Mouse (Mus musculus): Measurements from ENCODE around the gene Rnf150. TPM values are rescaled to one million over a fixed set of nuclear protein-coding genes. Genes with fewer than 3 reads are reported as not detected.
A peak's percentile ranks its signal among the peaks of the same experiment; 100 is the strongest.

Rnf150 gene
- total and polyA plus RNA-seq, 2 experiments = 0.24 to 0.92 TPM

- no peak overlapping the region for H3K4me3 ChIP-seq (ENCODE audit: insufficient read depth, low read depth, low read length)
- TF ChIP-seq CTCF (IDR thresholded peaks at IDR 0.05; ENCODE audit: low read depth, low read length) (no peak), POLR2A (IDR thresholded peaks at IDR 0.05; ENCODE audit: extremely low read depth, insufficient read depth, low read length) (no peak)
- no peak overlapping the region for H3K9ac ChIP-seq (ENCODE audit: low read depth, low read length)
- no peak overlapping the region for H3K27ac ChIP-seq (replicated peaks; ENCODE audit: insufficient read depth, low read depth, low read length)
- H3K79me2 ChIP-seq (ENCODE audit: control insufficient read depth, insufficient read depth, low read length) = no peaks in the 10 kb centered on the region
- H3K4me1 ChIP-seq (ENCODE audit: control insufficient read depth, insufficient read depth, low read length) = no peaks in the 10 kb centered on the region; the same call in 1 of the 2 replicates
- H3K27me3 ChIP-seq (ENCODE audit: control insufficient read depth, insufficient read depth, low read length) = no peaks in the 10 kb centered on the region
- H3K36me3 ChIP-seq (ENCODE audit: control insufficient read depth, insufficient read depth, low read length) = no peaks in the 10 kb centered on the region
- no peak for DNase-seq (ENCODE audit: extremely low read depth, low read depth, low spot score)
- 86% methylated on average over 1 of the region's 1 CpGs for WGBS
Measured at GRCm38 (mm10) chr8:83037321-83037720, 174.2 kb downstream of the Rnf150 start.

- TF ChIP-seq POLR2A (IDR thresholded peaks at IDR 0.05; ENCODE audit: extremely low read depth, insufficient read depth, low read length) (no peak), CTCF (IDR thresholded peaks at IDR 0.05; ENCODE audit: low read depth, low read length) (no peak)
- H3K27ac ChIP-seq (replicated peaks; ENCODE audit: insufficient read depth, low read depth, low read length) = no peak overlapping the region
- DNase-seq (ENCODE audit: extremely low read depth, low read depth, low spot score) = peak; percentile 18
- WGBS = 78% methylated on average over 10 of the region's 10 CpGs
- H3K9ac ChIP-seq (ENCODE audit: low read depth, low read length) = no peak overlapping the region
- no peaks in the 10 kb centered on the region for H3K36me3 ChIP-seq (ENCODE audit: control insufficient read depth, insufficient read depth, low read length)
- no peak overlapping the region for H3K4me3 ChIP-seq (ENCODE audit: insufficient read depth, low read depth, low read length)
- no peaks in the 10 kb centered on the region; the same call in 1 of the 2 replicates for H3K4me1 ChIP-seq (ENCODE audit: control insufficient read depth, insufficient read depth, low read length)
- no peaks in the 10 kb centered on the region for H3K27me3 ChIP-seq (ENCODE audit: control insufficient read depth, insufficient read depth, low read length)
- no peaks in the 10 kb centered on the region for H3K79me2 ChIP-seq (ENCODE audit: control insufficient read depth, insufficient read depth, low read length)
Measured at GRCm38 (mm10) chr8:83038575-83038974, 175.4 kb downstream of the Rnf150 start.

GRCm38 (mm10) chr8:83041440-83041839 is 178.3 kb downstream of the Rnf150 start:
- H3K36me3 ChIP-seq (ENCODE audit: control insufficient read depth, insufficient read depth, low read length) = no peaks in the 10 kb centered on the region
- no peak for DNase-seq (ENCODE audit: extremely low read depth, low read depth, low spot score)
- no peaks in the 10 kb centered on the region for H3K79me2 ChIP-seq (ENCODE audit: control insufficient read depth, insufficient read depth, low read length)
- no peaks in the 10 kb centered on the region; the same call in 1 of the 2 replicates for H3K4me1 ChIP-seq (ENCODE audit: control insufficient read depth, insufficient read depth, low read length)
- H3K9ac ChIP-seq (ENCODE audit: low read depth, low read length) = no peak overlapping the region
- H3K27ac ChIP-seq (replicated peaks; ENCODE audit: insufficient read depth, low read depth, low read length) = no peak overlapping the region
- TF ChIP-seq POLR2A (IDR thresholded peaks at IDR 0.05; ENCODE audit: extremely low read depth, insufficient read depth, low read length) (no peak), CTCF (IDR thresholded peaks at IDR 0.05; ENCODE audit: low read depth, low read length) (no peak)
- H3K4me3 ChIP-seq (ENCODE audit: insufficient read depth, low read depth, low read length) = no peak overlapping the region
- WGBS = 71% methylated on average over 4 of the region's 4 CpGs
- no peaks in the 10 kb centered on the region for H3K27me3 ChIP-seq (ENCODE audit: control insufficient read depth, insufficient read depth, low read length)

- Histone ChIP-seq H3K4me3 (ENCODE audit: insufficient read depth, low read depth, low read length) (no peak overlapping the region), H3K9ac (ENCODE audit: low read depth, low read length) (no peak overlapping the region), H3K27me3 (ENCODE audit: control insufficient read depth, insufficient read depth, low read length) (no peaks in the 10 kb centered on the region), H3K36me3 (ENCODE audit: control insufficient read depth, insufficient read depth, low read length) (no peaks in the 10 kb centered on the region), H3K4me1 (ENCODE audit: control insufficient read depth, insufficient read depth, low read length) (no peaks in the 10 kb centered on the region), H3K79me2 (ENCODE audit: control insufficient read depth, insufficient read depth, low read length) (no peaks in the 10 kb centered on the region), H3K27ac (replicated peaks; ENCODE audit: insufficient read depth, low read depth, low read length) (no peak overlapping the region)
- WGBS = 67% methylated on average over 9 of the region's 9 CpGs
- no peak for DNase-seq (ENCODE audit: extremely low read depth, low read depth, low spot score)
- TF ChIP-seq POLR2A (IDR thresholded peaks at IDR 0.05; ENCODE audit: extremely low read depth, insufficient read depth, low read length) (no peak), CTCF (IDR thresholded peaks at IDR 0.05; ENCODE audit: low read depth, low read length) (no peak)
Measured at GRCm38 (mm10) chr8:83046912-83047311, 183.8 kb downstream of the Rnf150 start.

- DNase-seq (ENCODE audit: extremely low read depth, low read depth, low spot score) = peak; percentile 17
- Histone ChIP-seq H3K36me3 (ENCODE audit: control insufficient read depth, insufficient read depth, low read length) (no peaks in the 10 kb centered on the region), H3K4me3 (ENCODE audit: insufficient read depth, low read depth, low read length) (no peak overlapping the region), H3K79me2 (ENCODE audit: control insufficient read depth, insufficient read depth, low read length) (no peaks in the 10 kb centered on the region), H3K27ac (replicated peaks; ENCODE audit: insufficient read depth, low read depth, low read length) (no peak overlapping the region; the same call in 1 of the 2 replicates), H3K27me3 (ENCODE audit: control insufficient read depth, insufficient read depth, low read length) (no peaks in the 10 kb centered on the region), H3K4me1 (ENCODE audit: control insufficient read depth, insufficient read depth, low read length) (no peaks in the 10 kb centered on the region), H3K9ac (ENCODE audit: low read depth, low read length) (no peak overlapping the region)
- 61% methylated on average over 6 of the region's 6 CpGs for WGBS
- TF ChIP-seq CTCF (IDR thresholded peaks at IDR 0.05; ENCODE audit: low read depth, low read length) (no peak), POLR2A (IDR thresholded peaks at IDR 0.05; ENCODE audit: extremely low read depth, insufficient read depth, low read length) (no peak)
Measured at GRCm38 (mm10) chr8:83048527-83048926, 185.4 kb downstream of the Rnf150 start.

GRCm38 (mm10) chr8:83049171-83049601 is 186.0 kb downstream of the Rnf150 start:
- no peaks in the 10 kb centered on the region for H3K4me1 ChIP-seq (ENCODE audit: control insufficient read depth, insufficient read depth, low read length)
- H3K9ac ChIP-seq (ENCODE audit: low read depth, low read length) = no peak overlapping the region
- 75% methylated on average over 7 of the region's 7 CpGs for WGBS

More at GRCm38 (mm10) chr8:83049171-83049601, 186.0 kb downstream of the Rnf150 start:
- Histone ChIP-seq H3K4me3 (ENCODE audit: insufficient read depth, low read depth, low read length) (no peak overlapping the region), H3K27ac (replicated peaks; ENCODE audit: insufficient read depth, low read depth, low read length) (peak overlapping the region; percentile 5; the same call in 1 of the 2 replicates), H3K79me2 (ENCODE audit: control insufficient read depth, insufficient read depth, low read length) (no peaks in the 10 kb centered on the region), H3K36me3 (ENCODE audit: control insufficient read depth, insufficient read depth, low read length) (no peaks in the 10 kb centered on the region), H3K27me3 (ENCODE audit: control insufficient read depth, insufficient read depth, low read length) (no peaks in the 10 kb centered on the region)
- DNase-seq (ENCODE audit: extremely low read depth, low read depth, low spot score) = no peak
- TF ChIP-seq POLR2A (IDR thresholded peaks at IDR 0.05; ENCODE audit: extremely low read depth, insufficient read depth, low read length) (no peak), CTCF (IDR thresholded peaks at IDR 0.05; ENCODE audit: low read depth, low read length) (no peak)

Measured in liver, adult 2 months (tissue).